Mouse (Mus musculus) embryonic facial prominence, embryonic 12.5 days (tissue): ENCODE measurements at regions not wholly inside any gene's neighbourhood (a gene's known extent, or its start where the extent isn't known, plus 50 kb on each side); places are given as distances from the start of the nearest gene placed in this dataset.

Experiments
- ATAC-seq: fragments of 200-750 bp; cut with Nextera tagmentation; 2 replicates; pipeline ENCODE4 v1.8.0; 2017; ENCODE audit not compliant: insufficient number of reproducible peaks, insufficient read depth, low FRiP score, low TSS enrichment
- H3K27ac ChIP-seq: fragments of 300-500 bp; sonication (generic); 2 replicates; pipeline ENCODE4 v1.5.1; 2016; ENCODE audit warnings: mild to moderate bottlenecking
- H3K27me3 ChIP-seq: fragments of 300-500 bp; sonication (generic); 2 replicates; pipeline ENCODE4 v1.6.1; 2016; ENCODE audit warnings: mild to moderate bottlenecking, moderate library complexity
- H3K36me3 ChIP-seq: fragments of 300-500 bp; sonication (generic); 2 replicates; pipeline ENCODE4 v1.6.1; 2016; ENCODE audit warnings: mild to moderate bottlenecking
- H3K4me1 ChIP-seq: fragments of 300-500 bp; sonication (generic); 2 replicates; pipeline ENCODE4 v1.6.1; 2016
- H3K4me2 ChIP-seq: fragments of 300-500 bp; sonication (generic); replicated peaks from 2 replicates; pipeline ENCODE4 v1.6.1; 2016; ENCODE audit warnings: mild to moderate bottlenecking, moderate library complexity
- H3K4me3 ChIP-seq: fragments of 300-500 bp; sonication (generic); 2 replicates; pipeline ENCODE4 v1.5.1; 2016; ENCODE audit warnings: mild to moderate bottlenecking
- H3K9ac ChIP-seq: fragments of 300-500 bp; sonication (generic); 2 replicates; pipeline ENCODE4 v1.6.1; 2016; ENCODE audit warnings: mild to moderate bottlenecking, moderate library complexity
- H3K9me3 ChIP-seq: fragments of 300-500 bp; sonication (generic); 2 replicates; pipeline ENCODE4 v1.6.1; 2016; ENCODE audit warnings: mild to moderate bottlenecking, moderate library complexity
- WGBS: fragments of 180-500 bp; shearing (Covaris S2); methylation state at CpG from one replicate; pipeline ENCODE4 v1.1.7; 2016; 5-methylcytosine and 5-hydroxymethylcytosine counted together

DNA sequence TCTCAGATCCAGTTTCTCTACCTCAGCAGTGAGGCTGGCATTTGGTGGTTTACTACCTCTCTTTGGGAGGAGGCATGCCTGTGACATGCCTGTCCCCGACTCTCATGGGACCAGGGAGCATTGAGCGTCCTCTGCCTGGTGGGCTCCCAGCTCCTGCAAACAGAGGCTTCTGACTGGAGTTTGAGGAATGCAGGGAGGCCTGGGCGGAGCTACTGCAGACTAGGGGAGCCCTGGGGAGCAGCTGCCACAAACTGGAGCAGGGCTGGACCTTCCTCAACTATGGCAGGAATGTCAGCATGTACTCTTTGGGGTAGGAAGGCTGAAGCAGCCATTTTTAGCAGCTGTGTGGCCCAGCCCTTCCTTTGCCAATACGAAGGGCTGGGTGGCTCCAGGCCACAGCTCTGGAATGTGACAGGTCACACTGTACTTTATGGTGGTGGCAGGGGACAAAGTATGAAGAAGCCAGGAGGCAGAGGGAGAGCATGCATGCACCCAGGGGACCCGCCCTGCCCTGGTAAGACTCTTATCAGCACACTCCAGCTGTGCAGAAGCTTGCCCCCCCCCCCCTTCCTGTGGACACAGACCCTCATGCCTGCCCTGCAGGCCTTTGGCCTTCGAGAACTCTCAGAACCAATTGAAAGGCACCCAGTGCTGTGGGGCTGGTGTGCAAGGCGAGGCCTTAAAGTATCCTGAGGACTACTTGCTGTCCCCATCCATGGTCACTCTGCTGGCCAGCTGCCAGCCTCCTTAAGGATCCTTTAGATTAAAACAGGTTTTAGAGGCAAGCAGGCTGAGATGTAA lies 129.5 kb downstream of the Gadd45g start:
- H3K4me3 ChIP-seq, result no peak overlapping the region
- H3K27me3 ChIP-seq, result no peaks in the 10 kb centered on the region
- 0 out of 2 replicates have a peak, but pooled peaks have one; percentile 53 for ATAC-seq
- H3K27ac ChIP-seq, result peak overlapping the region; percentile 73
- no peak overlapping the region for H3K4me2 ChIP-seq
- peaks cover 44% of the 10 kb centered on the region for H3K4me1 ChIP-seq
- no peaks in the 10 kb centered on the region for H3K9me3 ChIP-seq
- 39% methylated on average over 7 of the region's 7 CpGs for WGBS
- no peak overlapping the region for H3K9ac ChIP-seq
- H3K36me3 ChIP-seq, result no peaks in the 10 kb centered on the region

- no peaks in the 10 kb centered on the region for H3K27me3 ChIP-seq
- 79% methylated on average over 6 of the region's 6 CpGs for WGBS
- H3K4me3 ChIP-seq, result no peak overlapping the region
- peak overlapping the region; percentile 73 for H3K27ac ChIP-seq
- no peaks in the 10 kb centered on the region for H3K36me3 ChIP-seq
- H3K9me3 ChIP-seq, result no peaks in the 10 kb centered on the region
- ATAC-seq, result no peak
- H3K9ac ChIP-seq, result no peak overlapping the region
- H3K4me2 ChIP-seq, result no peak overlapping the region
- peaks cover 44% of the 10 kb centered on the region for H3K4me1 ChIP-seq
Observed at GRCm38 (mm10) chr13:51976620-51977214, 130.2 kb downstream of the Gadd45g start.

GRCm38 (mm10) chr13:51979301-51979977 lies 133.0 kb downstream of the Gadd45g start:
- H3K4me2 ChIP-seq, result no peak overlapping the region

DNA sequence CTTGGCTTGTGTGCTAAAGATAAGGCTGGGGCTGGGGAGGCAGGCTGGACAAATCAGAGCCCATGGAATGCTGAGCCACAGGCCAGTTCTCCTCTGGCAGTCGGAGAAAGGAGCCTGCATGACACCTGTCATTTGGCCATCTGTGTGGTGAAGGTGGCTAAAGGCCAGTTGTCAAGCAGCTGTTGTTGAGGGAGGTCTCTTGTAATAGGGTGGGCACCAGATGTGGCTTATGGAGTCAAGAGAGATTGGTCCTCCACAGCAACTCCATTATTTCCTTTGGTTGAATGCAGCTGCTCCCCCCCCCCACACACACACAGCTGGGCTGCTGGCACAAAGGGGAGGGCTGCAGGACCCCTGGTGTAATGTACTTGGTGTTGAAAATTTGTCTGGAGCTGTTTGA lies 133.9 kb downstream of the Gadd45g start:
- WGBS, result 53% methylated on average over 1 of the region's 1 CpGs

More at GRCm38 (mm10) chr13:51979301-51979977, 133.0 kb downstream of the Gadd45g start:
- ATAC-seq, result no peak
- Histone ChIP-seq H3K9ac (no peak overlapping the region), H3K27me3 (no peaks in the 10 kb centered on the region), H3K4me1 (peaks cover 20% of the 10 kb centered on the region), H3K36me3 (no peaks in the 10 kb centered on the region), H3K9me3 (no peaks in the 10 kb centered on the region), H3K4me3 (no peak overlapping the region), H3K27ac (peak overlapping the region; percentile 33; the same call in 1 of the 2 replicates)
- WGBS, result 80% methylated on average over 5 of the region's 5 CpGs

GRCm38 (mm10) chr13:51983002-51983401 lies 136.5 kb downstream of the Gadd45g start:
- no peak overlapping the region for H3K4me3 ChIP-seq
- H3K9ac ChIP-seq, result no peak overlapping the region
- H3K4me1 ChIP-seq, result no peaks in the 10 kb centered on the region
- no peaks in the 10 kb centered on the region for H3K36me3 ChIP-seq
- no peak overlapping the region for H3K27ac ChIP-seq
- no peak overlapping the region for H3K4me2 ChIP-seq
- WGBS, result 90% methylated on average over 8 of the region's 8 CpGs
- no peak for ATAC-seq
- H3K9me3 ChIP-seq, result no peaks in the 10 kb centered on the region
- H3K27me3 ChIP-seq, result no peaks in the 10 kb centered on the region

More for the DNA sequence above, 133.9 kb downstream of the Gadd45g start:
- Histone ChIP-seq H3K9me3 (no peaks in the 10 kb centered on the region), H3K9ac (no peak overlapping the region), H3K27ac (no peak overlapping the region), H3K4me1 (peaks cover 11% of the 10 kb centered on the region), H3K4me2 (no peak overlapping the region), H3K27me3 (no peaks in the 10 kb centered on the region), H3K36me3 (no peaks in the 10 kb centered on the region), H3K4me3 (no peak overlapping the region)
- ATAC-seq, result no peak

- H3K4me3 ChIP-seq, result no peak overlapping the region
- no peaks in the 10 kb centered on the region for H3K4me1 ChIP-seq
- no peaks in the 10 kb centered on the region for H3K27me3 ChIP-seq
- ATAC-seq, result no peak
- H3K36me3 ChIP-seq, result no peaks in the 10 kb centered on the region
- H3K9ac ChIP-seq, result no peak overlapping the region
- 91% methylated on average over 5 of the region's 5 CpGs for WGBS
- H3K4me2 ChIP-seq, result no peak overlapping the region
- H3K27ac ChIP-seq, result no peak overlapping the region
- no peaks in the 10 kb centered on the region for H3K9me3 ChIP-seq
Observed at GRCm38 (mm10) chr13:51983575-51983974, 137.1 kb downstream of the Gadd45g start.

DNA sequence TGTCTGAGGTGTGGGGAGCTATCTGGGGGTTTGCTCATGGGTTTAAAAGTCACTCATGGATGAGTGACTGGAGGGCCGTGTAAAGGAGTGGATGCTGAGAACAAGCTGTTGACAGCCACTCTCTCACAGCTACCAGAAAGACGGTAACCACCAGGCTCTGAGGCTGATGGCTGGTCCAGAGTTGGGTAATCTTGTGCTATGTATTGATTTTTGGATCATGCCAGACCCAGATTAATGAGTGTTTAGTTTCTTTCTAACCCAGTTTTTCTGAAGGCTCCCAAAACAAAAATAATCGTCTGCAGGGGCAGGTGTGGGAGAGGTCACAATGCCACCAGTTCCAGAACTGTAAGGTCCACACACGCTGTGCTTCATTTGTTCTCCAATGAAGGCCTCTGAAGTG lies 144.9 kb downstream of the Gadd45g start:
- Histone ChIP-seq H3K9me3 (no peaks in the 10 kb centered on the region), H3K27me3 (no peaks in the 10 kb centered on the region), H3K4me3 (no peak overlapping the region), H3K4me1 (no peaks in the 10 kb centered on the region), H3K9ac (no peak overlapping the region), H3K36me3 (no peaks in the 10 kb centered on the region), H3K27ac (no peak overlapping the region), H3K4me2 (no peak overlapping the region)
- ATAC-seq, result no peak
- WGBS, result 84% methylated on average over 4 of the region's 4 CpGs

GRCm38 (mm10) chr13:51992878-51993277 lies 146.4 kb downstream of the Gadd45g start:
- no peak for ATAC-seq
- Histone ChIP-seq H3K9ac (no peak overlapping the region), H3K4me1 (no peaks in the 10 kb centered on the region), H3K27me3 (no peaks in the 10 kb centered on the region), H3K4me2 (no peak overlapping the region), H3K27ac (no peak overlapping the region), H3K9me3 (no peaks in the 10 kb centered on the region), H3K36me3 (no peaks in the 10 kb centered on the region), H3K4me3 (no peak overlapping the region)
- WGBS, result 80% methylated on average over 6 of the region's 6 CpGs

DNA sequence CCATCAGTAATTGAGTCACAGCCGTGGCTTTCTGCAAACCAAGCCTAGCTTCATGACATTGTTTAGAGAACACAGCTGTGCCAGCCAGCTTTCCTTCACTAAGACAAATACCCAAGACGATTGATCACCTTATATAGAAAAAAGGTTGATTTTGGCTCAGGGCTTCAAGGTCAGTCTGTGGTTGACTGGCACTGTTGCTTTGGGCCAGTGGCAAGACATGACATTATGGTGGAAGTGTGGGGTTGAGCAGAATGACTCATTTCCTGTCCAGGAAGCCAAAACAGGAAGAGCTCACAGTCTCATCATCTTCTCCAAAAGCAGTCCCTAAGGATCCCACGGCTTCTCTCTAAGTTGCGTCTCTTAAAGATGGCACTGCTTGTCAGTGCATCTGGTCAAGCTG lies 149.7 kb downstream of the Gadd45g start:
- H3K4me3 ChIP-seq, result no peak overlapping the region
- no peaks in the 10 kb centered on the region for H3K27me3 ChIP-seq
- H3K4me2 ChIP-seq, result no peak overlapping the region
- no peak for ATAC-seq
- H3K9me3 ChIP-seq, result no peaks in the 10 kb centered on the region
- H3K27ac ChIP-seq, result no peak overlapping the region
- no peaks in the 10 kb centered on the region for H3K4me1 ChIP-seq
- H3K9ac ChIP-seq, result no peak overlapping the region
- WGBS, result 81% methylated on average over 4 of the region's 4 CpGs
- no peaks in the 10 kb centered on the region for H3K36me3 ChIP-seq

DNA sequence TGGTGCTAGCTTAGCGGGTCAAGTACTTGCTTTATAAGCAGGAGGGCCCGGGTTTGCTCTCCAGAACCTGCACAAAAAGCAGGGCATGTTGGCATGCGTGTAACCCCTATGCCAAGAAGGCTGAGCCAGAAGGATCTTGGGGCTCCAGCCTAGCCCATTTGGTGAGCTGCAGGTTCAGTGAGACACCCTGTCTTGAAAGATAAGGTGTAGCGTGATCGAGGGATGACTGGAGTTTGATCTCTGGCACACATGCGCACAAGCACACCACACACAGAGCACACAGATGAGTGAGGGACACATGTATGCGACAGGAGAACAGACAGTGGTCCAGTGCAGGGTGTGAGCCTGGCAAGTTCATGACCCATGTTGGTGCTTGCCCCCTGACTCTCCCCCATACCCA lies 152.1 kb downstream of the Gadd45g start:
- Histone ChIP-seq H3K4me1 (peaks cover 3% of the 10 kb centered on the region; the same call in 1 of the 2 replicates), H3K9me3 (no peaks in the 10 kb centered on the region), H3K36me3 (no peaks in the 10 kb centered on the region), H3K4me2 (no peak overlapping the region), H3K4me3 (no peak overlapping the region), H3K27ac (no peak overlapping the region), H3K9ac (no peak overlapping the region), H3K27me3 (no peaks in the 10 kb centered on the region)
- 92% methylated on average over 7 of the region's 7 CpGs for WGBS
- no peak for ATAC-seq

GRCm38 (mm10) chr13:52001811-52002210 lies 155.3 kb downstream of the Gadd45g start:
- Histone ChIP-seq H3K9me3 (no peaks in the 10 kb centered on the region), H3K9ac (no peak overlapping the region), H3K27ac (no peak overlapping the region), H3K36me3 (no peaks in the 10 kb centered on the region), H3K4me1 (peaks cover 3% of the 10 kb centered on the region; the same call in 1 of the 2 replicates), H3K4me3 (no peak overlapping the region), H3K27me3 (no peaks in the 10 kb centered on the region), H3K4me2 (no peak overlapping the region)
- ATAC-seq, result no peak
- 54% methylated on average over 12 of the region's 12 CpGs for WGBS
